Mouse (Mus musculus) left cerebral cortex, postnatal 14 days (tissue): ENCODE measurements around the gene Smoc2. TPM values are rescaled to one million over a fixed set of nuclear protein-coding genes. Genes with fewer than 3 reads are reported as not detected.

ENCODE experiments used
- DNase-seq, 2 experiments: peaks; one replicate each; pipeline ENCODE4 v3.0.0; 2021 to 2022; ENCODE audit warnings: low spot score in 2 of 2, mixed read lengths in 1 of 2
- intact Hi-C: fragments of 180-260 bp; cut with DNase I; formaldehyde crosslinking; loops from one replicate; pipeline ENCODE4 v1.15.1; 2025
- total RNA-seq, 2 experiments: library from RNA; stranded (reverse); gene quantifications; 2 replicates each; pipeline ENCODE4 v1.2.3; 2021

The Smoc2 gene
- total RNA-seq, 2 experiments from 2014 or later, result 7.4 to 9.0 TPM

- DNase-seq, result no peak
- intact Hi-C loops, result no loop called here
Measured at GRCm38 (mm10) chr17:14262217-14262616, 17.1 kb upstream of the Smoc2 start.

- intact Hi-C loops, result no loop called here
- no peak for DNase-seq
Measured at GRCm38 (mm10) chr17:14268001-14268400, 11.3 kb upstream of the Smoc2 start.

- intact Hi-C loops, result no loop called here
- DNase-seq, result no peak
Measured at GRCm38 (mm10) chr17:14273386-14273785, 5.9 kb upstream of the Smoc2 start.

GRCm38 (mm10) chr17:14277310-14277709 lies 2.0 kb upstream of the Smoc2 start:
- intact Hi-C loops, result no loop called here
- DNase-seq, result no peak

- intact Hi-C loops, result loop anchor here (10.0 kb wide), 1 partner anchor 625 kb away; no protein-coding TSS in a partner anchor
- no peak for DNase-seq
Measured at GRCm38 (mm10) chr17:14279966-14280300, 627 bp downstream of the Smoc2 start.

- intact Hi-C loops, result loop anchor here (10.0 kb wide), 1 partner anchor 624 kb away; no protein-coding TSS in a partner anchor
Measured at GRCm38 (mm10) chr17:14280425-14280833, 1.1 kb downstream of the Smoc2 start.

GRCm38 (mm10) chr17:14288015-14288616 lies 8.8 kb downstream of the Smoc2 start:
- DNase-seq, result peak; percentile 83 to 89
- intact Hi-C loops, result loop anchor here (2.0 to 10.0 kb wide), 3 partner anchors 56 to 617 kb away; no protein-coding TSS in a partner anchor

More at GRCm38 (mm10) chr17:14280425-14280833, 1.1 kb downstream of the Smoc2 start:
- DNase-seq, result no peak

GRCm38 (mm10) chr17:14293617-14294016 lies 14.3 kb downstream of the Smoc2 start:
- no peak for DNase-seq
- intact Hi-C loops, result no loop called here

GRCm38 (mm10) chr17:14295146-14295545 lies 15.8 kb downstream of the Smoc2 start:
- no peak for DNase-seq
- intact Hi-C loops, result no loop called here

- intact Hi-C loops, result no loop called here
- no peak for DNase-seq
Measured at GRCm38 (mm10) chr17:14300361-14300760, 21.1 kb downstream of the Smoc2 start.

GRCm38 (mm10) chr17:14301491-14302344 lies 22.4 kb downstream of the Smoc2 start:
- DNase-seq, result no peak
- intact Hi-C loops, result no loop called here

GRCm38 (mm10) chr17:14302356-14302755 lies 23.1 kb downstream of the Smoc2 start:
- no peak for DNase-seq
- intact Hi-C loops, result no loop called here

- intact Hi-C loops, result no loop called here
- DNase-seq, result no peak
Measured at GRCm38 (mm10) chr17:14303722-14304121, 24.4 kb downstream of the Smoc2 start.

- intact Hi-C loops, result no loop called here
- DNase-seq, result no peak
Measured at GRCm38 (mm10) chr17:14309884-14310283, 30.6 kb downstream of the Smoc2 start.

- peak in 1 of 2 experiments; percentile 22 for DNase-seq
- intact Hi-C loops, result no loop called here
Measured at GRCm38 (mm10) chr17:14312440-14312839, 33.1 kb downstream of the Smoc2 start.

GRCm38 (mm10) chr17:14314308-14314707 lies 35.0 kb downstream of the Smoc2 start:
- DNase-seq, result no peak
- intact Hi-C loops, result no loop called here

GRCm38 (mm10) chr17:14316536-14316935 lies 37.2 kb downstream of the Smoc2 start:
- intact Hi-C loops, result no loop called here
- no peak for DNase-seq

- no peak for DNase-seq
- intact Hi-C loops, result no loop called here
Measured at GRCm38 (mm10) chr17:14317439-14317838, 38.1 kb downstream of the Smoc2 start.

GRCm38 (mm10) chr17:14326156-14326555 lies 46.9 kb downstream of the Smoc2 start:
- no peak for DNase-seq
- intact Hi-C loops, result no loop called here

GRCm38 (mm10) chr17:14328037-14328436 lies 48.7 kb downstream of the Smoc2 start:
- intact Hi-C loops, result no loop called here
- no peak for DNase-seq

- no peak for DNase-seq
- intact Hi-C loops, result no loop called here
Measured at GRCm38 (mm10) chr17:14330498-14330897, 51.2 kb downstream of the Smoc2 start.
